Mouse (Mus musculus) liver, embryonic 16.5 days (tissue): ENCODE data around the gene Arntl2. TPM values are rescaled to one million over a fixed set of nuclear protein-coding genes. Genes with fewer than 3 reads are reported as not detected.

Source experiments
- ATAC-seq: fragments of 200-750 bp; cut with Nextera tagmentation; 2 replicates; pipeline ENCODE4 v1.8.0; 2017; ENCODE audit warnings: low read depth, mild to moderate bottlenecking, moderate number of reproducible peaks, moderate library complexity
- H3K27ac ChIP-seq: fragments of 300-500 bp; sonication (generic); 2 replicates; pipeline ENCODE4 v1.5.1; 2014; ENCODE audit warnings: mild to moderate bottlenecking, low read length
- H3K27me3 ChIP-seq: fragments of 300-500 bp; sonication (generic); 2 replicates; pipeline ENCODE4 v1.6.1; 2014; ENCODE audit warnings: low read depth, low read length, mixed read lengths; ENCODE audit not compliant: control insufficient read depth, insufficient read depth
- H3K36me3 ChIP-seq: fragments of 300-500 bp; sonication (generic); 2 replicates; pipeline ENCODE4 v1.6.1; 2014; ENCODE audit warnings: mild to moderate bottlenecking; ENCODE audit not compliant: control insufficient read depth, insufficient read depth
- H3K4me1 ChIP-seq: fragments of 300-500 bp; sonication (generic); 2 replicates; pipeline ENCODE4 v1.6.1; 2014; ENCODE audit warnings: low read depth, low read length, mixed read lengths; ENCODE audit not compliant: control insufficient read depth
- H3K4me2 ChIP-seq: fragments of 300-500 bp; sonication (generic); 2 replicates; pipeline ENCODE4 v1.6.1; 2014; ENCODE audit warnings: low read depth, low read length, mixed read lengths
- H3K4me3 ChIP-seq: fragments of 300-500 bp; sonication (generic); 2 replicates; pipeline ENCODE4 v1.5.1; 2014; ENCODE audit warnings: low read depth, mild to moderate bottlenecking, low read length
- H3K9ac ChIP-seq: fragments of 300-500 bp; sonication (generic); 2 replicates; pipeline ENCODE4 v1.6.1; 2014; ENCODE audit warnings: low read depth, low read length
- H3K9me3 ChIP-seq: fragments of 300-500 bp; sonication (generic); replicated peaks from 2 replicates; pipeline ENCODE4 v1.6.1; 2016; ENCODE audit warnings: low read length; ENCODE audit not compliant: control insufficient read depth
- WGBS: fragments of 180-500 bp; shearing (Covaris S2); extraction: QIAGEN DNeasy Blood & Tissue Kit; methylation state at CpG from one replicate; pipeline ENCODE4 v1.1.7; 2014; ENCODE audit not compliant: insufficient replicate concordance; 5-methylcytosine and 5-hydroxymethylcytosine counted together
- polyA plus RNA-seq: library from polyadenylated mRNA; unstranded; fragments of >200 nt; fragmentation: Nextera tagmentation; extraction: Ambion mirVana; gene quantifications from 2 replicates; pipeline ENCODE4 v1.2.1, GENCODE M21; 2015

The Arntl2 gene
- polyA plus RNA-seq, 1 experiment from 2014 or later: 0.44 TPM

- Histone ChIP-seq H3K27ac (no peak overlapping the region), H3K4me2 (no peak overlapping the region), H3K4me1 (no peaks in the 10 kb centered on the region), H3K4me3 (no peak overlapping the region), H3K9me3 (no peaks in the 10 kb centered on the region), H3K36me3 (no peaks in the 10 kb centered on the region), H3K27me3 (no peaks in the 10 kb centered on the region), H3K9ac (no peak overlapping the region)
- no peak for ATAC-seq
- whole genome bisulfite sequencing: 65% methylated on average over 2 of the region's 2 CpGs
Observed at GRCm38 (mm10) chr6:146876820-146877219, 81.0 kb downstream of the Arntl2 start.

DNA sequence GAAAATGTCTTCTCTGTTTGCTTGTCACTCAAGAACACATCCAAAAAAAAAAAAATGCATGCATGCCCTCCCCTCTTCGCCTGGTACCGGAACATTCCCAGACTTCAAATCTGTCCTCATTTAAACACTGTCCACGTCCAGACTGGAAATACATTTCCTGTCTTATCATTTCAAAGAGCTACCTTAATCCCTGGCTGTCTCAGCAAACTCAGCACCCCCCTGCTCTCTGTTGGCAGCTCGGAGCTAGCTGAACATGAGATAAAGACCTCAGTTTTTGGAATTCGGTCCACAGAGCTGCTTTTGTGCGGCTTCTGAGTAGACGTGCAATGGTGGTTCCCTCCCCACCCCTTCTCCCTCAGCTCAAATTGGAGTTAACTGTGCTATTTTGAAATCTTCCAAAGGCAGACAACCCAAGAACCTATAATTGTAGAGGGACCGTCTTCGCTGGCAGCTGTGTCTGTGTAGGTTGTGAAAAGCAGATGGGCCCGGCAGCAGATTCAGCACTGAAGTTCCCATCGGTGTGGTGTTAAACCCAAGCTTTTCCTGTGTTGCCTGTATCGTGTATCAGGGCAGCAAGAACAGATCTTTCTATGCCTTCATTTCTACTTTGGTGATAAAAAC is 81.7 kb downstream of the Arntl2 start:
- H3K27me3 ChIP-seq: no peaks in the 10 kb centered on the region
- no peak overlapping the region for H3K4me2 ChIP-seq
- no peaks in the 10 kb centered on the region for H3K9me3 ChIP-seq
- no peak overlapping the region for H3K4me3 ChIP-seq
- no peak overlapping the region for H3K27ac ChIP-seq
- no peaks in the 10 kb centered on the region for H3K4me1 ChIP-seq
- no peaks in the 10 kb centered on the region for H3K36me3 ChIP-seq
- WGBS: 74% methylated on average over 12 of the region's 12 CpGs
- no peak overlapping the region for H3K9ac ChIP-seq
- no peak for ATAC-seq

GRCm38 (mm10) chr6:146878926-146879325 is 83.1 kb downstream of the Arntl2 start:
- no peak for ATAC-seq
- H3K4me1 ChIP-seq: no peaks in the 10 kb centered on the region
- H3K4me2 ChIP-seq: no peak overlapping the region
- no peaks in the 10 kb centered on the region for H3K9me3 ChIP-seq
- H3K27ac ChIP-seq: no peak overlapping the region
- no peaks in the 10 kb centered on the region for H3K36me3 ChIP-seq
- no peak overlapping the region for H3K4me3 ChIP-seq
- no peaks in the 10 kb centered on the region for H3K27me3 ChIP-seq
- no peak overlapping the region for H3K9ac ChIP-seq
- WGBS: 49% methylated on average over 10 of the region's 10 CpGs

DNA sequence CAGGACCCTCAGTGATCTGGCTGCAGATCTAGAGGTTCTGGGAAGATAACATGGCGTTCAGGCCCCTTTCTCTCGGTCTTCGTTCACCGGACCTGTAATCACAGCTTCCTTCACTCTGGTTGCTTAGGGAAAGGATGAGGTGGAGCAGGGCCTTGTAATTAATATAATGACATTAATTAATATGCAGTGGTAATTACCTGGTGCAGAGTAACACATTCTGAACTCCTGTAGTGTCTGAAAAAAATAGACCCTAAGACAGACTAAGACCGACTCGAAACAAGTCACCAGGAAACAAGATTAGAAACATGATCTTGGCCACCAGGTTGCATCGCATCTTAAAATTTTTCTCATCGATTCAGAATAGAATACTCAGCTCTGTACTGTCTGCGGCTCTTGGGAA is 84.0 kb downstream of the Arntl2 start:
- WGBS: 74% methylated on average over 9 of the region's 9 CpGs
- Histone ChIP-seq H3K27ac (no peak overlapping the region), H3K4me2 (no peak overlapping the region), H3K4me3 (no peak overlapping the region), H3K27me3 (no peaks in the 10 kb centered on the region), H3K9me3 (no peaks in the 10 kb centered on the region), H3K9ac (no peak overlapping the region), H3K4me1 (no peaks in the 10 kb centered on the region), H3K36me3 (no peaks in the 10 kb centered on the region)
- ATAC-seq: no peak

DNA sequence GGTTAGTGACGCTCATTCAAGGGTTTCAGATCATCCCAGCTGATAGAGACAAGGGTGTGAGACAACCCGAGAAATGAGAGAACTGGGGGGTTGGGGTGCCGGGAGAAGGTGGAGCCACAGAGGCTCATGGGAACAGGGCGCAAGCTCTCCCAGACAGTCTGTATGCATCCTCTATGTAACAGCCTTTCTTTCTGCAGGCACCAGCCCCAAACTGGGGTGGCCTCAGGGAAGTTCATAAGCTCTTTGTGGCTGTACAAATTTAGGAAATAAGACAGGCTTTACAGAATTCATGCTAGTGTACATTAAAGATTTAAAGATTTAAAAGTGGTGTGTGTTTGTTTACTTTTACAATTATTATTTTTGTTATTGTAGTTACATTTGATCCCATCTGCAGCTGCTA is 84.4 kb downstream of the Arntl2 start:
- WGBS: 60% methylated on average over 4 of the region's 4 CpGs
- no peaks in the 10 kb centered on the region for H3K36me3 ChIP-seq
- ATAC-seq: no peak
- H3K4me3 ChIP-seq: no peak overlapping the region
- H3K27me3 ChIP-seq: no peaks in the 10 kb centered on the region
- no peaks in the 10 kb centered on the region for H3K4me1 ChIP-seq
- H3K4me2 ChIP-seq: no peak overlapping the region
- H3K9me3 ChIP-seq: no peaks in the 10 kb centered on the region
- H3K9ac ChIP-seq: no peak overlapping the region
- no peak overlapping the region for H3K27ac ChIP-seq

DNA sequence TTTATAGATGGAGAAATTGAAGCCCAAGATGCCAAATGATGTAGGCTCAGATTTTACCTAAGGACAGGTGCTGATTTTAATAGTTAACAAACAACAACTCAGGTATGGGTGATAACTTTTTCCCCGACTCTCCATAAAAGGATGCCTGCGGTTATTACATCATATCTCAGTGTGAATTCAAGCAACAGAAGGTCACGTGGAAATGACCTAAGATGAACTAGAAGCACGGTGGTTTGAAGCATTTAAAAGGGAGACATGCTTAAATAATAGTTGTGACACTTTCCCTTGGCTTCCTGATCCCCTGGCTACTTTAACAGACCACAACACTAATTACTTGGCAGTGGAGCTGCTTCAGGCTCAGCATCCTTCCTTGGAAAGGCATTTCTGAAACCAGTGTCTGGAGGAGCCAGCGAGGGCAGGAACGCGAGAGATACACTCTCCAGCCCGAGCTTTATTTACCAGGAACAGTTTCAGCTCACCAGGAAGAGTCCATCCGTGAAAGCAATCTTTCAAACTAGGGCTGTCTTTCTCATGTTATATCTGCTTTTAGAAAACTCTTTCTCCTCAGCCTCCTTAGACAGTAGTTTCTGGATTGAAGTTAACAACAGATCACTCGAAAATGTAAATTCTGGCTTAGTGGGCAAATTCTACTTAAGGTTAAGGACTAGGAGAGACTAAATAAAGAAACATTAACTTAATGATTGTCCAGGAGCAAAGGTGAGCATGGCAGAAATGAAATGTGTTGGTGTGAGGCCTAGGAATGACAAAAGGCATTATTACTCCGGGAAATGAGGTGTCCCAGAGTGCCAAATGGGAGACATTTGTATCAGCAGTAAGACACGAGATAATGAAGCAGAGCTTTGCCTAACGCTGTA is 86.3 kb downstream of the Arntl2 start:
- Histone ChIP-seq H3K4me3 (no peak overlapping the region), H3K36me3 (no peaks in the 10 kb centered on the region), H3K27me3 (no peaks in the 10 kb centered on the region), H3K27ac (no peak overlapping the region), H3K4me2 (no peak overlapping the region), H3K4me1 (no peaks in the 10 kb centered on the region), H3K9ac (no peak overlapping the region), H3K9me3 (no peaks in the 10 kb centered on the region)
- no peak for ATAC-seq
- WGBS: 48% methylated on average over 13 of the region's 13 CpGs

Other genes starting within 250 kb of the Arntl2 start
- gene Fgfr1op2, start 218.9 kb upstream of the Arntl2 start, polyA plus RNA-seq: 83.7 and 84.5 TPM in 2 replicates
- 30.1 and 30.7 TPM in 2 replicates for gene Ints13, start 218.2 kb upstream of the Arntl2 start, polyA plus RNA-seq
- 51.9 and 61.2 TPM in 2 replicates for gene Med21, start 153.5 kb upstream of the Arntl2 start, polyA plus RNA-seq
- gene Tm7sf3, start 153.2 kb upstream of the Arntl2 start, polyA plus RNA-seq: 21.9 and 22.8 TPM in 2 replicates
- 3.9 and 4.3 TPM in 2 replicates for gene Stk38l, start 71.1 kb upstream of the Arntl2 start, polyA plus RNA-seq
- not detected in 2 replicates for gene Smco2, start 54.0 kb downstream of the Arntl2 start, polyA plus RNA-seq
- gene Ppfibp1, start 92.4 kb downstream of the Arntl2 start, polyA plus RNA-seq: 12.9 and 14.4 TPM in 2 replicates
- 0.04 TPM in 1 of 2 replicates, not detected in the other for gene 1700034J05Rik, start 158.4 kb downstream of the Arntl2 start, polyA plus RNA-seq
- gene Rep15, start 236.5 kb downstream of the Arntl2 start, polyA plus RNA-seq: 0.22 and 0.41 TPM in 2 replicates
- gene Mrps35, start 246.7 kb downstream of the Arntl2 start, polyA plus RNA-seq: 42.3 and 47.1 TPM in 2 replicates